Mouse (Mus musculus) MEL (cell line): ENCODE data around the gene Llgl2. TPM values are rescaled to one million over a fixed set of nuclear protein-coding genes. Genes with fewer than 3 reads are reported as not detected.

Experiments used
- DNase-seq: peaks from one replicate; pipeline ENCODE4 v3.0.0; 2011; ENCODE audit warnings: low read depth, low spot score
- H3K27ac ChIP-seq: 2 replicates; pipeline ENCODE4 v1.5.1; 2012; ENCODE audit warnings: low read depth, mild to moderate bottlenecking, control low read depth, low read length, moderate library complexity; ENCODE audit not compliant: control insufficient read depth
- H3K27me3 ChIP-seq, 2 experiments: fragments of 150-350 bp in 1 of 2; sonication (generic) in 1 of 2; 2 replicates each; pipeline ENCODE4 v1.6.1; 2012; ENCODE audit warnings: low read length in 2 of 2, mild to moderate bottlenecking in 2 of 2, improper control_type of control experiment in 1 of 2, moderate library complexity in 1 of 2; ENCODE audit not compliant: insufficient read depth in 2 of 2, control insufficient read depth in 1 of 2
- H3K36me3 ChIP-seq, 2 experiments: 2 replicates each; pipeline ENCODE4 v1.6.1; 2012 to 2014; ENCODE audit warnings: low read length in 2 of 2, improper control_type of control experiment in 1 of 2, inconsistent platforms in 1 of 2, mild to moderate bottlenecking in 1 of 2; ENCODE audit not compliant: insufficient read depth in 2 of 2, control insufficient read depth in 1 of 2
- H3K4me1 ChIP-seq, 2 experiments: fragments of 150-350 bp in 1 of 2; sonication (generic) in 1 of 2; 2 replicates each; pipeline ENCODE4 v1.6.1; 2012; ENCODE audit warnings: low read length in 2 of 2, improper control_type of control experiment in 1 of 2, mild to moderate bottlenecking in 1 of 2; ENCODE audit not compliant: insufficient read depth in 2 of 2, control insufficient read depth in 1 of 2
- H3K4me3 ChIP-seq, 2 experiments: fragments of 150-350 bp in 1 of 2; sonication (generic) in 1 of 2; 2 replicates each; pipeline ENCODE4 v1.5.1; 2012; ENCODE audit warnings: low read depth in 2 of 2, low read length in 2 of 2, mild to moderate bottlenecking in 2 of 2, moderate library complexity in 2 of 2, control low read depth in 1 of 2, improper control_type of control experiment in 1 of 2; ENCODE audit not compliant: control insufficient read depth in 1 of 2, insufficient read depth in 1 of 2
- H3K79me2 ChIP-seq: 2 replicates; pipeline ENCODE4 v1.6.1; 2012; ENCODE audit warnings: mild to moderate bottlenecking, low read length, moderate library complexity; ENCODE audit not compliant: control insufficient read depth, poor library complexity, insufficient read depth
- H3K9ac ChIP-seq: 2 replicates; pipeline ENCODE4 v1.6.1; 2012; ENCODE audit warnings: low read depth, mild to moderate bottlenecking, control low read depth, low read length, moderate library complexity; ENCODE audit not compliant: control insufficient read depth, poor library complexity, severe bottlenecking
- H3K9me3 ChIP-seq: fragments of 150-350 bp; sonication (generic); replicated peaks from 2 replicates; pipeline ENCODE4 v1.6.1; 2012; ENCODE audit warnings: mild to moderate bottlenecking, low read length, improper control_type of control experiment, moderate library complexity; ENCODE audit not compliant: insufficient read depth
- BHLHE40 ChIP-seq: IDR thresholded peaks from 2 replicates; pipeline ENCODE4 v1.6.1; 2012; ENCODE audit warnings: low read depth, mild to moderate bottlenecking, inconsistent platforms, low read length, improper control_type of control experiment, borderline replicate concordance
- CHD1 ChIP-seq: IDR thresholded peaks from 2 replicates; pipeline ENCODE4 v1.6.1; 2012; ENCODE audit warnings: low read depth, mild to moderate bottlenecking, inconsistent platforms, low read length, improper control_type of control experiment
- CTCF ChIP-seq, 3 experiments: IDR thresholded peaks in 2 of 3; conservative IDR thresholded peaks in 1 of 3; 2 replicates each; pipeline ENCODE4 v1.5.1; 2011 to 2012; ENCODE audit warnings: low read length in 3 of 3, low read depth in 2 of 3, mild to moderate bottlenecking in 2 of 3, improper control_type of control experiment in 1 of 3, inconsistent platforms in 1 of 3, mixed read lengths in 1 of 3, moderate library complexity in 1 of 3; ENCODE audit not compliant: control insufficient read depth in 1 of 3, insufficient read depth in 1 of 3, poor library complexity in 1 of 3, severe bottlenecking in 1 of 3
- ELF1 ChIP-seq: IDR thresholded peaks from 2 replicates; pipeline ENCODE4 v1.6.1; 2014; ENCODE audit warnings: low read depth, mild to moderate bottlenecking, inconsistent platforms, low read length, improper control_type of control experiment, moderate library complexity
- GATA1 ChIP-seq: IDR thresholded peaks from 2 replicates; pipeline ENCODE4 v1.6.1; 2011; ENCODE audit warnings: low read depth, low read length, improper control_type of control experiment
- JUND ChIP-seq: IDR thresholded peaks from 2 replicates; pipeline ENCODE4 v1.6.1; 2011; ENCODE audit warnings: low read depth, mild to moderate bottlenecking, improper control_type of control experiment, low read length
- MAFK ChIP-seq: IDR thresholded peaks from 2 replicates; pipeline ENCODE4 v1.6.1; 2011; ENCODE audit warnings: low read depth, mild to moderate bottlenecking, low read length, improper control_type of control experiment, borderline replicate concordance
- MAX ChIP-seq: IDR thresholded peaks from 2 replicates; pipeline ENCODE4 v1.6.1; 2011; ENCODE audit warnings: low read length, improper control_type of control experiment
- MEF2A ChIP-seq: IDR thresholded peaks from 2 replicates; pipeline ENCODE4 v1.6.1; 2014; ENCODE audit warnings: low read depth, mild to moderate bottlenecking, inconsistent platforms, low read length, improper control_type of control experiment; ENCODE audit not compliant: poor library complexity, insufficient replicate concordance, severe bottlenecking; ENCODE audit errors: extremely low read depth
- MXI1 ChIP-seq: IDR thresholded peaks from 2 replicates; pipeline ENCODE4 v1.6.1; 2011; ENCODE audit warnings: mild to moderate bottlenecking, low read depth, low read length, improper control_type of control experiment
- MYB ChIP-seq: IDR thresholded peaks from 2 replicates; pipeline ENCODE4 v1.6.1; 2011; ENCODE audit warnings: mild to moderate bottlenecking, low read depth, low read length, improper control_type of control experiment
- MYC ChIP-seq: IDR thresholded peaks from 2 replicates; pipeline ENCODE4 v1.6.1; 2011; ENCODE audit warnings: low read depth, mild to moderate bottlenecking, low read length, improper control_type of control experiment, moderate library complexity
- NELFE ChIP-seq: IDR thresholded peaks from 2 replicates; pipeline ENCODE4 v1.6.1; 2011; ENCODE audit warnings: low read depth, low read length, improper control_type of control experiment
- POLR2A ChIP-seq, 2 experiments: IDR thresholded peaks; 2 replicates each; pipeline ENCODE4 v1.6.1; 2011 to 2012; ENCODE audit warnings: low read length in 2 of 2, mild to moderate bottlenecking in 2 of 2, control low read depth in 1 of 2, improper control_type of control experiment in 1 of 2, low read depth in 1 of 2, moderate library complexity in 1 of 2; ENCODE audit not compliant: control insufficient read depth in 1 of 2, insufficient read depth in 1 of 2, poor library complexity in 1 of 2
- RAD21 ChIP-seq: IDR thresholded peaks from 2 replicates; pipeline ENCODE4 v1.6.1; 2011; ENCODE audit warnings: mild to moderate bottlenecking, low read depth, low read length, improper control_type of control experiment
- SIN3A ChIP-seq: IDR thresholded peaks from 2 replicates; pipeline ENCODE4 v1.6.1; 2012; ENCODE audit warnings: low read length, improper control_type of control experiment, inconsistent platforms
- SMC3 ChIP-seq: IDR thresholded peaks from 2 replicates; pipeline ENCODE4 v1.6.1; 2011; ENCODE audit warnings: low read depth, low read length, improper control_type of control experiment
- TAL1 ChIP-seq: IDR thresholded peaks from 2 replicates; pipeline ENCODE4 v1.6.1; 2012; ENCODE audit warnings: mild to moderate bottlenecking, inconsistent platforms, low read length, moderate library complexity, mixed read lengths
- TBP ChIP-seq: IDR thresholded peaks from 2 replicates; pipeline ENCODE4 v1.8.0; 2011; ENCODE audit warnings: low read depth, low read length, improper control_type of control experiment
- USF1 ChIP-seq: IDR thresholded peaks from 2 replicates; pipeline ENCODE4 v1.6.1; 2014; ENCODE audit warnings: low read depth, mild to moderate bottlenecking, inconsistent platforms, low read length, improper control_type of control experiment, moderate library complexity
- USF2 ChIP-seq, 2 experiments: IDR thresholded peaks; 2 replicates each; pipeline ENCODE4 v1.6.1; 2011 to 2012; ENCODE audit warnings: improper control_type of control experiment in 2 of 2, low read length in 2 of 2, borderline replicate concordance in 1 of 2, inconsistent platforms in 1 of 2, low read depth in 1 of 2, mild to moderate bottlenecking in 1 of 2; ENCODE audit not compliant: insufficient read depth in 1 of 2
- polyA plus RNA-seq, 2 experiments: library from polyadenylated mRNA; stranded (reverse) in 1 of 2; unstranded in 1 of 2; fragments of >175 nt in 1 of 2; fragments of >200 nt in 1 of 2; gene quantifications; 2 replicates each; pipeline versions ENCODE4 v1.2.1 to v1.2.4; 2012; ENCODE audit warnings: low replicate concordance in 2 of 2, low read depth in 1 of 2; ENCODE audit not compliant: insufficient read length in 2 of 2, insufficient read depth in 1 of 2, missing spikeins in 1 of 2
- total RNA-seq: library from RNA; depleted of rRNA; stranded (reverse); fragments of 300-350 nt; gene quantifications from 2 replicates; pipeline ENCODE4 v1.2.3, GENCODE M21; 2012

Llgl2 gene
- total and polyA plus RNA-seq, 3 experiments, result 15.9 to 22.6 TPM; not detected in 1

- H3K4me1 ChIP-seq, result peaks cover 0 to 15% of the 10 kb centered on the region in 2 experiments; a peak in 3 of 4 replicates
Observed at GRCm38 (mm10) chr11:115808696-115809310, 15.0 kb upstream of the Llgl2 start.

GRCm38 (mm10) chr11:115809311-115809781 lies 14.5 kb upstream of the Llgl2 start:
- no peaks in the 10 kb centered on the region for H3K9me3 ChIP-seq
- peaks cover 7% of the 10 kb centered on the region for H3K79me2 ChIP-seq
- H3K27ac ChIP-seq, result no peak overlapping the region
- peak overlapping the region; percentile 18; the same call in 1 of the 2 replicates for H3K9ac ChIP-seq
- DNase-seq, result no peak
- H3K36me3 ChIP-seq, result peaks cover 0 to 6% of the 10 kb centered on the region in 2 experiments; a peak in 2 of 4 replicates
- H3K27me3 ChIP-seq, result no peaks in the 10 kb centered on the region
- peaks cover 0 to 15% of the 10 kb centered on the region in 2 experiments; a peak in 3 of 4 replicates for H3K4me1 ChIP-seq
- H3K4me3 ChIP-seq, result no peak overlapping the region
- TF ChIP-seq MEF2A (no peak), MYB (no peak), SMC3 (no peak), MXI1 (no peak), TBP (no peak), SIN3A (no peak), POLR2A (IDR thresholded peaks at IDR 0.05; ENCODE audit: control insufficient read depth in 1 of 2, insufficient read depth in 1 of 2, low read depth in 1 of 2, low read length in 2 of 2, poor library complexity in 1 of 2) (no peak), JUND (no peak), NELFE (no peak), RAD21 (no peak), MYC (no peak), TAL1 (no peak), USF1 (no peak), MAFK (no peak), ELF1 (no peak), MAX (no peak), GATA1 (no peak)
- TF ChIP-seq, all 39 proteins: peak for 0

More at GRCm38 (mm10) chr11:115808696-115809310, 15.0 kb upstream of the Llgl2 start:
- H3K27ac ChIP-seq, result no peak overlapping the region
- no peaks in the 10 kb centered on the region for H3K27me3 ChIP-seq
- H3K9ac ChIP-seq, result peak overlapping the region; percentile 18; the same call in 1 of the 2 replicates
- no peaks in the 10 kb centered on the region for H3K9me3 ChIP-seq
- H3K36me3 ChIP-seq, result peaks cover 0 to 6% of the 10 kb centered on the region in 2 experiments; a peak in 2 of 4 replicates
- H3K79me2 ChIP-seq, result peaks cover 7% of the 10 kb centered on the region
- peak; percentile 60 for DNase-seq
- TF ChIP-seq POLR2A (IDR thresholded peaks at IDR 0.05; ENCODE audit: control insufficient read depth in 1 of 2, insufficient read depth in 1 of 2, low read depth in 1 of 2, low read length in 2 of 2, poor library complexity in 1 of 2), result no peak
- TF ChIP-seq JUND, result no peak
- no peak for TF ChIP-seq CHD1
- no peak for TF ChIP-seq MAX
- no peak for TF ChIP-seq USF2 (IDR thresholded peaks at IDR 0.05; ENCODE audit: borderline replicate concordance in 1 of 2, insufficient read depth in 1 of 2, low read depth in 1 of 2, low read length in 2 of 2)
- TF ChIP-seq TAL1, result no peak
- TF ChIP-seq ELF1, result peak; percentile 35; the same call in 1 of the 2 replicates
- TF ChIP-seq BHLHE40, result no peak
- TF ChIP-seq CTCF (IDR thresholded peaks at IDR 0.05 in 2 of 3, conservative IDR thresholded peaks at IDR 0.05 in 1 of 3; ENCODE audit: control insufficient read depth in 1 of 3, insufficient read depth in 1 of 3, low read depth in 2 of 3, low read length in 3 of 3, poor library complexity in 1 of 3, severe bottlenecking in 1 of 3), result no peak
- TF ChIP-seq, all 39 proteins: peak for 1
- H3K4me3 ChIP-seq, result no peak overlapping the region
